In genomic region chr4:86887879-86888278, GRCm38 (mm10) we compare ENCODE assay signal across 11 mouse cellular contexts. TPM values are rescaled to one million over a fixed set of nuclear protein-coding genes. Genes with fewer than 3 reads are reported as not detected.
A peak's percentile ranks its signal among the peaks of the same experiment; 100 is the strongest.
DNase-seq lines count a peak whose midpoint lies in the region; ATAC-seq and TF ChIP-seq lines count a peak whose summit lies in the region.
"Had no signal": no experiment of that assay in that cellular context is flagged by ENCODE, and none has a peak within 500 bp of the region (broad histone marks: within the 10 kb centered on the region; RNA-seq: fewer than 3 reads in every experiment).

No protein-coding gene starts in this region.

- 73% methylated on average over 5 of the region's 5 CpGs for WGBS in heart, postnatal 0 days

- no peak for DNase-seq in heart, postnatal 0 days (ENCODE audit: low spot score)
- DNase-seq in heart, postnatal 10 days, result no peak
- no peak for DNase-seq in testis, postnatal 10 days (ENCODE audit: low spot score)
- DNase-seq in cerebellum, postnatal 10 days, result no peak
- DNase-seq: gastrocnemius, postnatal 25 days had no signal

- no peak overlapping the region for H3K27ac ChIP-seq in heart, postnatal 0 days (ENCODE audit: low read depth)
- no peak overlapping the region for H3K27ac ChIP-seq in testis, adult 2 months (ENCODE audit: control insufficient read depth, insufficient read depth, low read depth, low read length)
- H3K27ac ChIP-seq: limb, embryonic 12.5 days; neural tube, embryonic 13.5 days had no signal

- no peak for ATAC-seq in heart, postnatal 0 days (ENCODE audit: insufficient read depth, low read depth)
- 0 out of 2 replicates have a peak, but pooled peaks have one; percentile 19 for ATAC-seq in erythroid progenitor cell, adult 5-6 weeks (replicated peaks; ENCODE audit: low FRiP score, poor library complexity, severe bottlenecking)
- no peak for ATAC-seq in erythroblast, adult 5-6 weeks (replicated peaks; ENCODE audit: low FRiP score, poor library complexity, severe bottlenecking)
- ATAC-seq in inflammation-experienced regulatory T-cells, adult 6 months, result no peak

- intact Hi-C loops in heart, postnatal 10 days (cut with DNase I), result no loop called here

- H3K36me3 ChIP-seq in heart, postnatal 0 days (replicated peaks; ENCODE audit: control insufficient read depth, insufficient read depth, low read length), result 0 out of 2 replicates have a peak, but pooled peaks cover 9% of the 10 kb centered on the region
- H3K36me3 ChIP-seq in testis, adult 2 months (ENCODE audit: control insufficient read depth, insufficient read depth, low read length), result no peaks in the 10 kb centered on the region
- H3K36me3 ChIP-seq: limb, embryonic 12.5 days had no signal

- H3K4me2 ChIP-seq in heart, postnatal 0 days (ENCODE audit: low read depth, low read length), result no peak overlapping the region
- H3K4me2 ChIP-seq: limb, embryonic 12.5 days; neural tube, embryonic 13.5 days had no signal

- H3K9me3 ChIP-seq in heart, postnatal 0 days (replicated peaks; ENCODE audit: control insufficient read depth, low read length), result no peaks in the 10 kb centered on the region
- H3K9me3 ChIP-seq: limb, embryonic 12.5 days; neural tube, embryonic 13.5 days had no signal

- TF ChIP-seq POLR2A in testis, adult 2 months (IDR thresholded peaks at IDR 0.05; ENCODE audit: control insufficient read depth, low read depth, low read length), result no peak

- TF ChIP-seq CTCF in heart, postnatal 0 days (IDR thresholded peaks at IDR 0.05; ENCODE audit: low read depth), result peak; percentile 30
- TF ChIP-seq CTCF in testis, adult 2 months (IDR thresholded peaks at IDR 0.05; ENCODE audit: control insufficient read depth, insufficient read depth, insufficient replicate concordance, low read depth, low read length), result peak; percentile 40; the same call in 1 of the 2 replicates

- no peaks in the 10 kb centered on the region for H3K4me1 ChIP-seq in heart, postnatal 0 days (ENCODE audit: control insufficient read depth, insufficient read depth)
- H3K4me1 ChIP-seq in testis, adult 2 months (ENCODE audit: control insufficient read depth, insufficient read depth, low read length), result peaks cover 5% of the 10 kb centered on the region
- H3K4me1 ChIP-seq: limb, embryonic 12.5 days; neural tube, embryonic 13.5 days had no signal

- H3K4me3 ChIP-seq in heart, postnatal 0 days (ENCODE audit: low read depth, low read length), result no peak overlapping the region
- H3K4me3 ChIP-seq in testis, adult 2 months (ENCODE audit: control insufficient read depth, low read depth, low read length), result no peak overlapping the region
- H3K4me3 ChIP-seq: limb, embryonic 12.5 days; neural tube, embryonic 13.5 days had no signal

- no peaks in the 10 kb centered on the region for H3K27me3 ChIP-seq in heart, postnatal 0 days (ENCODE audit: control insufficient read depth, insufficient read depth, low read length)
- no peaks in the 10 kb centered on the region for H3K27me3 ChIP-seq in testis, adult 2 months (ENCODE audit: control insufficient read depth, insufficient read depth, low read length)
- H3K27me3 ChIP-seq: neural tube, embryonic 13.5 days had no signal

- TF ChIP-seq EP300 in heart, postnatal 0 days (IDR thresholded peaks at IDR 0.05; ENCODE audit: low read depth), result no peak

- H3K9ac ChIP-seq in heart, postnatal 0 days (replicated peaks; ENCODE audit: low read depth, low read length), result no peak overlapping the region
- H3K9ac ChIP-seq: limb, embryonic 12.5 days; neural tube, embryonic 13.5 days had no signal

RNA-seq across cellular contexts. Expression of gene Acer2, which starts 13.7 kb away (rescaled TPM):
- total RNA-seq in heart, postnatal 0 days (2014; rRNA removed; ENCODE audit: low replicate concordance), result 42.9 and 71.1 TPM in 2 replicates
- polyA plus RNA-seq in heart, postnatal 0 days (2015; fragmentation: Nextera tagmentation; extraction: Ambion mirVana), result 21.3 and 23.4 TPM in 2 replicates
- total RNA-seq in heart, postnatal 10 days (2021), result 10 to 100 TPM; 14.1 to 23.5 TPM
- 13.2 and 13.4 TPM in 2 replicates for polyA plus RNA-seq in testis, adult 2 months (2012; rRNA removed)
- total RNA-seq in erythroid progenitor cell, adult 5-6 weeks (2015; ENCODE audit: low replicate concordance), result 1.4 TPM in 1 of 2 replicates, not detected in the other
- total RNA-seq in erythroid progenitor cell, adult 5-6 weeks (2017; ENCODE audit: low replicate concordance), result 0.68 TPM in 1 of 2 replicates, not detected in the other
- total RNA-seq in erythroblast, adult 5-6 weeks (2015; ENCODE audit: low replicate concordance), result not detected in 2 replicates
- 0.43 and 1.3 TPM in 2 replicates for total RNA-seq in erythroblast, adult 5-6 weeks (2017; ENCODE audit: low replicate concordance)
- 1 to 10 TPM; 1.6 to 8.1 (median 6.5) TPM for polyA plus RNA-seq in inflammation-experienced regulatory T-cells, adult 6 months (2017; shearing (Covaris generic))

RNA-seq across cellular contexts. Expression of gene Rps6, which starts 30.7 kb away (rescaled TPM):
- 1,057 and 1,230 TPM in 2 replicates for total RNA-seq in heart, postnatal 0 days (2014; rRNA removed; ENCODE audit: low replicate concordance)
- polyA plus RNA-seq in heart, postnatal 0 days (2015; fragmentation: Nextera tagmentation; extraction: Ambion mirVana), result 324 and 335 TPM in 2 replicates
- 100 to 1,000 TPM; 592 to 638 TPM for total RNA-seq in heart, postnatal 10 days (2021)
- polyA plus RNA-seq in testis, adult 2 months (2012; rRNA removed), result 281 and 292 TPM in 2 replicates
- 1,192 and 1,255 TPM in 2 replicates for total RNA-seq in erythroid progenitor cell, adult 5-6 weeks (2015; ENCODE audit: low replicate concordance)
- 229 and 382 TPM in 2 replicates for total RNA-seq in erythroid progenitor cell, adult 5-6 weeks (2017; ENCODE audit: low replicate concordance)
- 866 and 945 TPM in 2 replicates for total RNA-seq in erythroblast, adult 5-6 weeks (2015; ENCODE audit: low replicate concordance)
- 159 and 357 TPM in 2 replicates for total RNA-seq in erythroblast, adult 5-6 weeks (2017; ENCODE audit: low replicate concordance)
- polyA plus RNA-seq in inflammation-experienced regulatory T-cells, adult 6 months (2017; shearing (Covaris generic)), result 1,000 to 10,000 TPM; 1,929 to 2,891 (median 2,713) TPM

Comparison
In these comparisons a context has a peak if more than half of its experiments do, and no peak if none do; other contexts are left out.
1. RNA of gene Acer2, which starts 13.7 kb away (total RNA-seq): 42.9 to 71.1 TPM in heart, postnatal 0 days and 14.1 to 23.5 TPM in heart, postnatal 10 days; 0.68 to 1.4 TPM in erythroid progenitor cell, adult 5-6 weeks and 0.43 to 1.3 TPM in erythroblast, adult 5-6 weeks; every median in the first group is over 4 times any median in the second.